Mouse (Mus musculus) intestine, embryonic 15.5 days (tissue): ENCODE results near the gene Cic. TPM values are rescaled to one million over a fixed set of nuclear protein-coding genes. Genes with fewer than 3 reads are reported as not detected.

Experiments
- ATAC-seq: fragments of 200-750 bp; cut with Nextera tagmentation; 2 replicates; pipeline ENCODE4 v1.8.0; 2017; ENCODE audit warnings: moderate TSS enrichment, moderate library complexity
- H3K27ac ChIP-seq: fragments of 300-500 bp; sonication (generic); 2 replicates; pipeline ENCODE4 v1.5.1; 2015; ENCODE audit warnings: mild to moderate bottlenecking, inconsistent platforms
- H3K27me3 ChIP-seq: fragments of 300-500 bp; sonication (generic); replicated peaks from 2 replicates; pipeline ENCODE4 v1.6.1; 2015; ENCODE audit warnings: inconsistent platforms
- H3K36me3 ChIP-seq: fragments of 300-500 bp; sonication (generic); 2 replicates; pipeline ENCODE4 v1.6.1; 2015; ENCODE audit warnings: inconsistent platforms
- H3K4me1 ChIP-seq: fragments of 300-500 bp; sonication (generic); replicated peaks from 2 replicates; pipeline ENCODE4 v1.6.1; 2015; ENCODE audit warnings: inconsistent platforms
- H3K4me2 ChIP-seq: fragments of 300-500 bp; sonication (generic); replicated peaks from 2 replicates; pipeline ENCODE4 v1.6.1; 2015; ENCODE audit warnings: mild to moderate bottlenecking, inconsistent platforms
- H3K4me3 ChIP-seq: fragments of 300-500 bp; sonication (generic); replicated peaks from 2 replicates; pipeline ENCODE4 v1.5.1; 2015; ENCODE audit warnings: inconsistent platforms
- H3K9ac ChIP-seq: fragments of 300-500 bp; sonication (generic); 2 replicates; pipeline ENCODE4 v1.6.1; 2015; ENCODE audit warnings: inconsistent platforms
- H3K9me3 ChIP-seq: fragments of 300-500 bp; sonication (generic); 2 replicates; pipeline ENCODE4 v1.6.1; 2016; ENCODE audit warnings: inconsistent platforms
- WGBS: fragments of 180-500 bp; shearing (Covaris S2); methylation state at CpG from one replicate; pipeline ENCODE4 v1.1.7; 2015; 5-methylcytosine and 5-hydroxymethylcytosine counted together
- polyA plus RNA-seq: library from polyadenylated mRNA; unstranded; fragments of >200 nt; fragmentation: Nextera tagmentation; extraction: Ambion mirVana; gene quantifications from 2 replicates; pipeline ENCODE4 v1.2.1, GENCODE M21; 2015

Cic gene
- polyA plus RNA-seq, 1 experiment from 2014 or later = 26.6 TPM

DNA sequence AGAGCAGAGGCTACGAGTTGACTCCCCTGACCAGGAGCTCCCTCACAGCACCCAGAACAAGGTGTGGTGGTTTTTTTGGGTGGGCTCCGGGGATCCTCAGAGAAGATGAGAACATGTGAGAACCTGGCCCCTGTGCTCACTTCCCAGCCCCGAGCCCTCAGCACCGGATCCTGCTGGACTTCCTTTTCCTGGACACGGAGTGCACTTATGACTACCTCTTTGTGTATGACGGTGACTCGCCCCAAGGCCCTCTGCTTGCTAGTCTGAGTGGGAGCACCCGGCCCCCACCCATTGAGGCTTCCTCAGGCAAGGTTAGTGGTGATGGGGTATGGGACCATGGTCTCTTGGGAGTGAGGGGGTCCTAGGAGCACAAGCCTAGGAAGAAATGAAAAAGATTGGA, 58.7 kb downstream of the Cic start:
- H3K4me2 ChIP-seq = no peak overlapping the region
- peaks cover 5% of the 10 kb centered on the region; the same call in 1 of the 2 replicates for H3K36me3 ChIP-seq
- H3K9me3 ChIP-seq = no peaks in the 10 kb centered on the region
- 83% methylated on average over 8 of the region's 8 CpGs for WGBS
- no peak overlapping the region for H3K27ac ChIP-seq
- peaks cover 6% of the 10 kb centered on the region; the same call in 1 of the 2 replicates for H3K4me1 ChIP-seq
- no peaks in the 10 kb centered on the region for H3K27me3 ChIP-seq
- ATAC-seq = no peak
- no peak overlapping the region for H3K9ac ChIP-seq
- H3K4me3 ChIP-seq = no peak overlapping the region

DNA sequence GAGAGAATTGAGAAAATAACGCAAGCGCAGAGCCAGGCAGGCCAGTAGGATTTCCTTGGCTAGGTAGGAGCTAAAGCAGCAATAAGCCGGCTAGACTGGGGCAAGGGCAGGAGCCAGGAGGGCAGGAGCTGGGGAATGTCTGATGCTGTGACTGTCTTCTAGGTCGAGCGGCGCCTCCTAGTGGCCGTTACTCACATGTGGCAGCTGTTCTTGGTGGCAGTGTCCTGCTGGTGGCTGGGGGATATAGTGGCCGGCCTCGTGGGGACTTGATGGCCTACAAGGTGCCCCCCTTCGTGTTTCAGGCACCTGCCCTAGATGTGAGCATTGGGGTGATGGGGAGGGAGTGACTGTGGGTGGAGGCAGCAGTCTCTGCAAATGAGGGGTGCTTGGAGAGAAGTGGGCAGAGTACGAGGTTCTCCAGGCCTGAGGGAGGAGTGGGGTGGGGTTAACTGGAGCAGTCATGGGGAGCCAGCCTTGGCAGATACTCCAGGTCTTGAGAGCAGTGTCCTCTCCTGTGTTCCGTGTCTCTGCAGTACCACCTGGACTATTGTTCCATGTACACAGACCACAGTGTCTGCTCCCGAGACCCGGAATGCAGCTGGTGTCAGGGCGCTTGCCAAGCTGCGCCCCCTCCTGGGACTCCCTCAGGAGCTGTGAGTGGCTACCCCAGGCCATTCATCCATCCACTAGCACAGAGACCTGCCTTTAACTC, 66.2 kb downstream of the Cic start:
- Histone ChIP-seq H3K9ac (no peak overlapping the region), H3K27me3 (no peaks in the 10 kb centered on the region), H3K9me3 (no peaks in the 10 kb centered on the region), H3K36me3 (peaks cover 18% of the 10 kb centered on the region), H3K4me3 (no peak overlapping the region), H3K4me2 (no peak overlapping the region), H3K4me1 (no peaks in the 10 kb centered on the region), H3K27ac (no peak overlapping the region)
- 38% methylated on average over 16 of the region's 16 CpGs for WGBS
- peak; percentile 75; the same call in 1 of the 2 replicates for ATAC-seq

DNA sequence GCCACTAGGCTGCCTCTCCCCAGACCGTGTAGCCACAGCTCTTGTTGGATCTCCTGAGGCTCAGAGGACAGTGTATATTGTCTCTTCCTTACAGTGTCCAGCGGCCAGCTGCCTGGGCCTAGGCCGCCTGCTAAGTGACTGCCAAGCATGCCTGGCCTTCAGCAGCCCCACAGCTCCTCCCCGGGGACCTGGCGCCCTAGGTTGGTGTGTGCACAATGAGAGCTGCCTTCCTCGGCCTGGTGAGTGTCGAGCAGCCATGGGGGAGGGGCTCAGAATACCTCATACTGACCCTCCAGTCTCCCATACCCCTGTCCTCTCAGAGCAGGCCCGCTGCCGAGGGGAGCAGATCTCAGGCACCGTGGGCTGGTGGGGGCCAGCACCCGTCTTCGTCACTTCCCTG, 67.0 kb downstream of the Cic start:
- 81% methylated on average over 12 of the region's 12 CpGs for whole genome bisulfite sequencing
- no peaks in the 10 kb centered on the region for H3K4me1 ChIP-seq
- peaks cover 18% of the 10 kb centered on the region for H3K36me3 ChIP-seq

DNA sequence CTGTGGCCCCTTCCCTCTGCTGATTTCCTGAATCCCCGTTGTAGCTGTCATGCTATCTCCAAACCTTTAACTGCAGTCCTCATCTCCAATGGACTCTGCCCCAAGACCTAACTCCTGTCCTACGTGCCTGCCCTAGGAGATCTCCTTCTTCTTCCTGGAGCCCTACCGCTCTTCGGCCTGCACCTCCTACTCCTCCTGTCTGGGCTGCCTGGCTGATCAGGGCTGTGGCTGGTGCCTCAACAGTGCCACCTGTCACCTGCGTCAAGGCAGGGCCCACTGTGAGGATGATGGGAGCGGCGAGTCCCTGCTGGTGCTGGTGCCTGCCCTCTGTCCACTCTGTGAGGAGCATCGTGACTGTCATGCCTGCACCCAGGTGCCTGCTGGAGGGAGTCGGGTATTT, 71.8 kb downstream of the Cic start:
- Histone ChIP-seq H3K9ac (no peak overlapping the region), H3K36me3 (peaks cover 9% of the 10 kb centered on the region; the same call in 1 of the 2 replicates), H3K4me2 (no peak overlapping the region), H3K4me3 (no peak overlapping the region), H3K9me3 (no peaks in the 10 kb centered on the region), H3K4me1 (no peaks in the 10 kb centered on the region), H3K27ac (no peak overlapping the region), H3K27me3 (no peaks in the 10 kb centered on the region)
- ATAC-seq = peak; percentile 76
- 82% methylated on average over 9 of the region's 9 CpGs for WGBS

More for the DNA sequence above, 67.0 kb downstream of the Cic start:
- Histone ChIP-seq H3K4me3 (no peak overlapping the region), H3K4me2 (no peak overlapping the region), H3K9ac (no peak overlapping the region), H3K27ac (no peak overlapping the region), H3K27me3 (no peaks in the 10 kb centered on the region), H3K9me3 (no peaks in the 10 kb centered on the region)
- no peak for ATAC-seq

DNA sequence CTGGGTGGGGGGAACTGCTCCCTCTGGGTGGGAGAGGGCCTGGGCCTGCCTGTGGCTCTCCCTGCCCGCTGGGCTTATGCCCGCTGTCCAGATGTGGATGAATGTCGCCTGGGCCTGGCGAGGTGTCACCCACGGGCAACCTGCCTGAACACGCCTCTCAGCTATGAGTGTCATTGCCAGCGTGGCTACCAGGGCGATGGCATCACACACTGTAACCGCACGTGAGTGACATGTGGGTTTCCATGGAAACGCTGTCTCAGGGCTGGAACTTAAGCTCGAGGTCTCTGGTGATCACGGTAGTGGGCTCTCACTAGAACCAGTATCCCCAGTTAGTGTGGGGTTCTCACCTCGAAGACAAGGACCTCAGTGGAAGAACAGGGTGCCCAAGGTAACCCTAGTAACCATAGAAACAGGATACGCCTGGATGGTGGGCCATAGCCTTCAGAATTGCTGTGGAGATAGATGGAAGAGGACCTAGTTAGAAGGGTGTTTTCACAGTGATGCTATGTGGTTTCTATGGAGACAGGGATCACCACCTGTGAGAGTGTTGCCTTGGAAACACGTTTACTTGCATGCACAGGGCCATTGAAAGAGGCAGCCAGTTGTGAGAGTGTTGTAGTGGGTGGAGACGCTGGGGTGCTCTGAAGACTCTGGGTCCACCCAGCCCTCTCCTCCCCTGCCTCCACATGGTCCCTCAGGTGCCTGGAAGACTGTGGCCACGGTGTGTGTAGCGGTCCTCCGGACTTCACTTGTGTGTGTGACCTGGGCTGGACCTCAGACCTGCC, 73.7 kb downstream of the Cic start:
- Histone ChIP-seq H3K4me1 (no peaks in the 10 kb centered on the region), H3K9me3 (no peaks in the 10 kb centered on the region), H3K27ac (no peak overlapping the region), H3K9ac (no peak overlapping the region), H3K4me3 (no peak overlapping the region), H3K27me3 (no peaks in the 10 kb centered on the region), H3K4me2 (no peak overlapping the region), H3K36me3 (0 out of 2 replicates have a peak, but pooled peaks cover 3% of the 10 kb centered on the region)
- ATAC-seq = no peak
- 86% methylated on average over 20 of the region's 20 CpGs for WGBS

Other genes starting within 250 kb of the Cic start
- 3.3 and 3.7 TPM in 2 replicates for gene Grik5, start 195.4 kb upstream of the Cic start, polyA plus RNA-seq
- 24.7 and 25.3 TPM in 2 replicates for gene Zfp574, start 195.1 kb upstream of the Cic start, polyA plus RNA-seq
- 1.8 TPM in 2 replicates for gene Pou2f2, start 88.0 kb upstream of the Cic start, polyA plus RNA-seq
- 13.2 and 13.5 TPM in 2 replicates for gene Dedd2, start 47.1 kb upstream of the Cic start, polyA plus RNA-seq
- 2.6 and 2.8 TPM in 2 replicates for gene Zfp526, start 46.3 kb upstream of the Cic start, polyA plus RNA-seq
- 8.0 and 10.3 TPM in 2 replicates for gene Gsk3a, start 29.9 kb upstream of the Cic start, polyA plus RNA-seq
- 14.8 TPM in 2 replicates for gene Erf, start 16.9 kb upstream of the Cic start, polyA plus RNA-seq
- 173 TPM in 2 replicates for gene Pafah1b3, start 30.3 kb downstream of the Cic start, polyA plus RNA-seq
- 0.41 and 0.71 TPM in 2 replicates for gene Prr19, start 33.7 kb downstream of the Cic start, polyA plus RNA-seq
- gene Tmem145, start 38.4 kb downstream of the Cic start, polyA plus RNA-seq = 1.2 and 1.3 TPM in 2 replicates
- 8.1 and 9.2 TPM in 2 replicates for gene Megf8, start 49.5 kb downstream of the Cic start, polyA plus RNA-seq
- gene Cnfn, start 102.0 kb downstream of the Cic start, polyA plus RNA-seq = 0.47 and 0.63 TPM in 2 replicates
- gene Lipe, start 131.0 kb downstream of the Cic start, polyA plus RNA-seq = 7.0 and 8.8 TPM in 2 replicates
- 0.45 TPM in 1 of 2 replicates, not detected in the other for gene Cxcl17, start 145.2 kb downstream of the Cic start, polyA plus RNA-seq
- 31.4 and 32.3 TPM in 2 replicates for gene Ceacam1, start 209.9 kb downstream of the Cic start, polyA plus RNA-seq